Mouse (Mus musculus) cerebellum, postnatal 25 days (tissue): ENCODE data around the gene Sgk1.

Experiments
- DNase-seq, 2 experiments: peaks; one replicate each; pipeline ENCODE4 v3.0.0; 2021; ENCODE audit warnings: mixed read lengths in 2 of 2

The Sgk1 gene

DNA sequence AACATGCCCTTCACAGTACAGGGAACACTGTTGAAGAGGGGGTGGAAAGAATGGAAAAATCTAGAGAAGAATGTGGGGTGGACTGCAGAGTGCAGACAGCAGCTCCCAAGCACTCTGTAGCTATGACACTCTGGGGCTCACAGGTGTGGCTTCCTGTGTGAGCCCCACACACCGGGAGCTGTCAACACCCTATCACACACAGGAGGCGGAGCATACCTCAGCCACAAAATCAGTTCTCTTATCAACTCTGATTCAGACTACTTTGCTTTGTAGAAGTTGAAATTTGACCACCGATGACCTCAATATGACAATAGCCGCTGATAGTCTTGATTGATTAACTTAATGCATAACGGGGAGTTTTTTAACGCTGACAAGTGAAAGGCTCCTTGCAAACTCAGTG lies 93.4 kb downstream of the Sgk1 start:
- DNase-seq = no peak

DNA sequence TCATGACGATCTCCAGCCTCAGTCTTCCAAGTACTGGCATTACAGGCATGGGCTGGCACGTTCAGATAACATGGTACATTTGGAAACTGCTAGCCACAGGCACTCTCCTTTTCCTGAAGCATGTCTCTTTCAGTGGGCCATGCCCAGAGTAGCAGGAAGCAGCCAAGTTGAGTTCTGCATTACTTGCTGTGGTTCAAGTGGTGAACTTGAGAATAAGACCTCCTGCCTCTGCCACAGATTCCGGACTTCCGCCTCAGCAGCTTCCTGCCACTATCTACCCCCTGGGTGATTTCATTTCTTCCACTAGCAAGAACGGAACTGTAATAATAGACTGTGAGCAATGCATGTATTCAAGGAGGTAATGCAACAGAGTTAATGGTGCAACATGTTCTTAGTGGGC lies 94.3 kb downstream of the Sgk1 start:
- DNase-seq = no peak

DNA sequence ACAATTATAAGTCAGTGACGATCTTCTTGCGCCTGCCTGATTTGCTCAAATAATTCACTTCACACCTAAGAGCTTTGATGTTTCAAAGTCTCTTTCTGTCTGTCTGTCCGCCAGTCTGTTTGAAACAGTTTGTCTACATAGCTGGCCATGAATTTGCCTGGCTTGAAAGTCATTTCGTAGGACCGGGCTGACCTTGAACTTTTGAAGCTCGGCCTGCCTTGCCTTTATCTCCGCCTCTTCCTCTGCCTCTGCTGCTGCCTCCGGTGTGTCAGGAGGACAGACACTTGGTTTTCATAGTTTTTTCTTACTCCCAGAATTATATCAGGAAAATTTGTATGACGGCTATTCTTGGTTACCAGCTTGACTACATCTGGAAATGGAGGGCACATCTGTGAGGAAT lies 96.4 kb downstream of the Sgk1 start:
- no peak for DNase-seq

DNA sequence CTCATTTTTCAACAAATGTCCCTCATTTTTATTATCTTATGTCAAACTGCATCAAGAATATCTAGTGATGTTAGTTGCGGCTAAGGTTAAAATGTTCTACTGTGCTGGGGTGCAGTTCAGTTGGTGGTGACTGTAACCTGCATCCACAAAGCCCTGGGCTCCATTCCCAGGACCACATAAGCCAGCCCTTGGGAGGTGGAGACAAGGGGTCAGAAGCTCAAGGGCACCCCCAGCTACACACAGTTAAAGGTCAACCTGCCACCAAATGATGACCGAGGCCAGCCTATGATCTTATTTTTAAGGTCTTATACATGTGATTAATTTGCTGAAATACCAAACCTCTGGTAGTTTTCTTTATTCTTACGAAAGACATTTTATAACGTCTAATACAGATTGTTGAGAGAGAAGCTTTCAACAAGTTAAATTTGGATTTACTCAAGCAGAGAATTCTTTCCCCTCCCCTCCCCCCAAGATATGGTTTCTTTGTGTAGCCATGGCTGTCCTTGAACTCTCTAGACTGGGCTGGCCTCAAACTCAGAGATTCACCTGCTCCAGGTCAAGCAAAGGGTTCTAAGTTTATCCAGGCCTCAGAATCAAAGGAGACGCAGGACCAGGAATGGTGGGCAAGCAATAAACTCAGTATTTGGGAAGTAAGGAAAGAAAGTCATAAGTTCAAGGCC lies 97.4 kb downstream of the Sgk1 start:
- no peak for DNase-seq

DNA sequence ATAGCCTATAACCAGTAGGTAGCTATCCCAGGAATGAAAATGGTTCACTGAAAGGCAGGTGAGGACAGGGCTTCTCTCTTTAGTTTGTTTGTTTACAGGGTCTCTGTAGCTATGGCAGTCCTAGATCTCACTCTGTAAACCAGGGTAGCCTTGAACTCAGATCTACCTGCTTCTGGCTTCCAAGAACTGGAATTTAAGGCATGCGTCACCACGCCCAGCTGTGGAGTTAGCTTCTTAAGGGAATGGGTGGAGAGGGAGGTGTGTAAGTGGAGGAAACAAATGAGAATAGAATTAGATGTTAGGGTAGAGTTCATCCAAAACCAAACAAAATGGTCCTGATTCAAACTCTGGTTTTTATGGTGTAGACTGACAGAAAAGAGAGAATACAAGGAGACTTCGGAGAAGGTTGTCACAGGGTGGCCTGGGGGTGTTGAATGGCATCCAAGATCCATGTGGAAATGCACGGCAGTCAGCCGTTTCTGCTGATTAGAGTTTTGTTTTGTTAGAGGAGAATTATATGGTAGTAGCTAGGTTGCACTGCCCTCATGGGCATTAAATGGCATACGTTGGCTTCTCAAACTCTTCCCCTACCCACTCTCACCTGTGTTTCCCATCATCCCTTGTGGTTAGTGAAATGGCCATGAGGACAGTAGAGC lies 98.9 kb downstream of the Sgk1 start:
- peak in 1 of 2 experiments; percentile 51 for DNase-seq

DNA sequence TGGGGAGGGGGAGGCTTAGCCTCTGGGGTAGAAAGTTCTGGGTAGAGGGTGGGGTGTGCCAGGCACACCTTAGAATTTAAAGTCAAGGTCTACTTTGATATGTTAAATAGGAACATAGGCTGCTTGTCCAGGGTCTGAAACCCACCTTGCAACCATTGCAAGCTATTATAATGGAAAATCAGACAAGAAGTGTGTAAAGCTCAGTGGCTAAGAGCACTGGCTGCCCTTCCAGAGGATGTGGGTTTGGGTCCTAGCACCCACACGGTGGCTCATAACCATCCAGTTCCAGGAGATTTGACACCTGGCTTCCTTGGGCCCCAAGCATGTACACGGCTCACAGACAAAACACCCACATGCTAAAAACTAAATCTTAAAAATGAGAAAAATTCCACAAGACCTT lies 100.3 kb downstream of the Sgk1 start:
- no peak for DNase-seq

DNA sequence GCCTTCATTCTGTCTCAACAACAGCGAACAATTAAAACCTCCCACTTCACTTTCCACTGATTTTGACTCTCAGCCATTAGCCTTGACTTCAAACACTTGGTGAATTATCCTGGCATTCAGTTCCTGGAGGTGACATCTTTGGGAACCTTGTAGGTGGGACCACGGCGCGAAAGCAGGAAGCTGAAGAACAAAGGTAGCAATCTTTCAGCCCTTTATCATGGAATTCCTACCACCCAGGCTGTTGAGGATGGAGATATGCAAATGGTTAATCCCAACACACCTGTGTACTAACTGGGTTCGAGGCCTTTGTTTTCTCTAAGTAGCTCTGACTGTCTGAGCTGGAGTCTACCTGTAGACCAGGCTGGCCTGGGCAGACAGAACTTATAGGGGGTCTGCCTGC lies 106.5 kb downstream of the Sgk1 start:
- DNase-seq = no peak

DNA sequence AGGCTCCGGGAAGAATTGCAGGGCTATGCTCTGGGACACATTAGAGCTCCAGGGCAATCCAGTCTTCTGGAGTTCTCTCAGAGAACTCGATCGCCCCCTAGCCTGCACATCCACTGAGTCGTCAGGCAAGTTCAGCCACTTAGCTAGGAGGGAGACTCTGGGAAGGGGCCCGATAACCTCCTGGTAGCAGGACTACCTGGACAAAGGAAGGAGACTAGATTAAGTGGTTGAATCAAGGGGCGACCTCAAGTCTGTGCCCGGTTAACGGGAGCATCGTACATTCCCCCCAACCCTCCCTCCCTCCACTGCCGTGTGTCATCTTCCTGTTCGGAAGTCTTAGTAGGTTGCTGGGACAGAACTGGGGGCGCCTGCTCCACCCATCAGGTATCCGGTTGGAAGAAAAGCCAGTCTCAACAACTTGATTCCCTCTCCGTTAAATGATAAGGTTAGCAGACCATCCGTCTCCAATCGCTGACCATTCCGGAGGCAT lies 109.4 kb downstream of the Sgk1 start:
- peak; percentile 83 to 93 for DNase-seq

DNA sequence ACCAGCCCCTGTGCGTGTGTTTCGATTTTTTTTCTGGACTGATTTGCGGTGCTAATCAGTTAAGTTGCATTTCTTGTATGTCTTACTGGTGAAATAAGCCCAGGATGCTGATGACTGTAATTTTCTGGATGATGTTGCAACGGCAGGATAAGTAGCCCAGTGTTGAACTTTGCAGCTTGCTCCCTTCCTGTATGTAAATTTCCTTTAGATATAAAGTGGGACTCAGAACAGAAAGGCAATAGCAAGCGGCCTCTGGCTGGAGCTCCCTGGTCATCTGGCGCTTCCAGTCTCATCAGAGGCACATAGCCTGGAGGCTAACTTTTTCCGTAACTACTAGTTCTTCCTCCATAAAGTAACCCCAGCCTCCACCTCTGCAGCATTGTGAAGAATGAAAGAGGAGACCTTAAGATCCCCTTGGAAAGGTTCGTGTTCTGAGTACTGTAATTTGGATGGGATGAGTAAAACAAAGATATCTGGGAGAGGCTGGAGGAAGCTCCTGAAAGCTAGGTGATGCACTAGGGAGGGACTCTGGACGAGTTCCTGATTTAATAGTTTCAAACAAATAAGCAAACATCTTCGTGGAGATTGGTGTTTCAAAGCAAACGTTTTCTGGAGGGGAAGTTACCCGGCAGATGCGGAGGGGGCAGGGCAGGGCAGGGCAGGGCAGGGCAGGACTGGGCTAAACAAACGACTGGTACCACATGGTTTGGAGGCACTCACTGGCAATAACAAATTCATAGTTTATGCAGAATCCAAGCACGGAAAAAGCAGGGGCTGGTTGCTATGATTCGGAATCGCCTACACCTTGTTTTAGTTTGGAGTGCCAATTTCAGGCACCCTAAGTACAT lies 110.2 kb downstream of the Sgk1 start:
- DNase-seq = peak in 1 of 2 experiments; percentile 48

DNA sequence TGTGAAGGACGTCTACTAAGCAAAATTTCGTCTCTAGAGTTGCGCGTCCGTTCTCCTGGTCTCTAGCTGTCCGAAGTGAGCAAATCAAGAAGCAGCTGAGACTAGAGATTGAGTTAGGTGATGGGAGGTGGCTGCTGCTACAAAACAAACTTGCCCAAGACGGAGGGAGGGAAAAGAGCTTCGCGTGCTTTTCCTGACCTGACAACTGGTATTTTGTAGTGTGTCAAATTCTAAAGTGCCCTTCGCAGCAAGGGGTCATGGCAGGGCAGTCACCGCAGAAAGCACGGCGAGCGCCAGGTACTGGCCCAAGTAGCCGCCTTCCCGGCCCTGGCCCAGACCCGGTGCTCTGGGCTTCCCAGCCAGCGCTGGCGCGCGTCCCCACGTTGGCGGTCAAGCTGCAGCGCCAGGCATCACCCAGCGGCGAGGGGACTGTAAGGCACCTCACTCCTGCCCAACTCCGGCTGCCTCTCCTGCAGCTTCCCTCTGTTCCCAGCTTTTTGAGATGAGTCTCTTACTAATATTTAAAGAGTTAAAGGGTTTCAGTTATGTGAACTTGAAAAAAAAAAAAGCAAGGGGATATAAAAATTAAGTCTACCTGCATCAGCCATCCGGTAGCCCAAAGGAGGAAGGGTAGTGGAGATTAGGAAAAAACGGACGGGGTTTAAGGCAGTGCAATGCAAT lies 111.0 kb downstream of the Sgk1 start:
- peak; percentile 90 to 94 for DNase-seq

DNA sequence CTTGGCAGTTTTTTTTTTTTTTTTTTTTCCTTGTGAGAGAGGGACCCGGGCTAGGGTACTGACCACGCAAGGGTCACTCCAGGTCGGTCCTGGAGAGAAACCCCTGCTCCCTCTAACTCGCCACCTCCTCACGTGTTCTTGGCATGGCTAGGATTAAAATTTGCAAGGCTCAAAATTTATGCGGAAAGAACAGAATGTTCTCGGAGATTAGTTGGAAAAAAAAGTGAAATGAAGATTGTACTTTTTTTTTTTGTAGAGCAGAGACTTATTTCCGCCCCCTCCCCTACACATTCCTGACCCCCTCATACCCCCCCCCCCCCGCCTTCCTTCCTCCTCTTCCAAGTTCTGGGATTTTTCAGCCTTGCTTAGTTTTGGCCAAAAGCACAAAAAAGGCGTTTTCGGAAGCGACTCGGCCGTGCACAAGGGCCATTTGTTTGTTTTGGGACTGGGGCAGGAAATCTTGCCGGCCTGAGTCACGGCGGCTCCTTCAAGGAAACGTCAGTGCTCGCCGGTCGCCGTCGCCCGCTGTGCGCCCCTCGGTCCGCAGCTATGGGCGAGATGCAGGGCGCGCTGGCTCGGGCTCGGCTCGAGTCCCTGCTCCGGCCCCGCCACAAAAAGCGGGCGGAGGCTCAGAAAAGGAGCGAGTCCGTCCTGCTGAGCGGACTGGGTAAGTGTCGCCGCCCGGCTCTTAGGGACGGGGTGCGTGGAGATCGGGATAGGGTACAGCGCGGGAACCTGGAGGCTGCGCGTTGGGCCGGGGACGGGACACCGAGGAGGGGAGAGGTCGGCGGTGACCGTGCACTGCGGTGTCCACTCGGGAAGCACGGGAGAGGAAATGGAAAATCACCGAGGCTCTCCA lies 111.8 kb downstream of the Sgk1 start:
- peak in 1 of 2 experiments; percentile 81 for DNase-seq

DNA sequence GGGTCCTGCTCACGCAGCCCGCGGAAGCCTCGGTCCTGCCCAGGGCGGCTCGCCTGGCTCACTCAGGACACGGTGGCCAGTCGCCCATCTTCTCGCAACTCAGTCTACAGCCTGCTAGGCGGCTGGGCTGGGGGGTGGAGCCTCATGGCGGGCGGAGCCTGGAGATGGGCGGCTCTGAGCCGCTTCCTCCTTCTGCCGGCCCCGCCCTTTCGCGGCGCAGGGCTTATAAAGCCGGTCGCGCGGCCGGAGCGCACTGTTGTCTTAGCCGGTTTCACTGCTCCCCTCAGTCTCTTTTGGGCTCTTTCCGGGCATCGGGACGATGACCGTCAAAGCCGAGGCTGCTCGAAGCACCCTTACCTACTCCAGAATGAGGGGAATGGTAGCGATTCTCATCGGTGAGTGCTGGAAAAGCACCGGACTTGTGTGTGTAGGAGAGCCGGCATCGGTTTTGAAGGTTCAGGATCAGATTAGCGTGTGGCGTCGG lies 112.5 kb downstream of the Sgk1 start:
- DNase-seq = peak; percentile 98

DNA sequence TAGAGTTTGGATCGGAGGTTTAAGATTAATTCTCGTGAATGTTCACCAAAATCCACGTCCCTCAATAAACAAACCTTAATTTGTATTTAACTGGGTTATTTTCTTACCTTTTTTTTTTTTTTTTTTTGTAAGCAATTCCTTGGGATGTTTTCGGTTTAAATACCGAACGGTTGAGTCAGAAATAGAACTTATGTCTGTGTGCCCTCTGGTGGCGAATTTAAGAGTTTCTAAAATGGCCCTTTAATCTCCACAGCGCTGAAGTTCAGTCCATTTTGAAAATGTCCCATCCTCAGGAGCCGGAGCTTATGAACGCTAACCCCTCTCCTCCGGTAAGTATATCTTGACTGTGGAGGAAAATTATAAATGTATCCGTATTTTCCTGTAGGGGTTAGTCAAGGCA lies 113.2 kb downstream of the Sgk1 start:
- DNase-seq = peak; percentile 52 to 73

DNA sequence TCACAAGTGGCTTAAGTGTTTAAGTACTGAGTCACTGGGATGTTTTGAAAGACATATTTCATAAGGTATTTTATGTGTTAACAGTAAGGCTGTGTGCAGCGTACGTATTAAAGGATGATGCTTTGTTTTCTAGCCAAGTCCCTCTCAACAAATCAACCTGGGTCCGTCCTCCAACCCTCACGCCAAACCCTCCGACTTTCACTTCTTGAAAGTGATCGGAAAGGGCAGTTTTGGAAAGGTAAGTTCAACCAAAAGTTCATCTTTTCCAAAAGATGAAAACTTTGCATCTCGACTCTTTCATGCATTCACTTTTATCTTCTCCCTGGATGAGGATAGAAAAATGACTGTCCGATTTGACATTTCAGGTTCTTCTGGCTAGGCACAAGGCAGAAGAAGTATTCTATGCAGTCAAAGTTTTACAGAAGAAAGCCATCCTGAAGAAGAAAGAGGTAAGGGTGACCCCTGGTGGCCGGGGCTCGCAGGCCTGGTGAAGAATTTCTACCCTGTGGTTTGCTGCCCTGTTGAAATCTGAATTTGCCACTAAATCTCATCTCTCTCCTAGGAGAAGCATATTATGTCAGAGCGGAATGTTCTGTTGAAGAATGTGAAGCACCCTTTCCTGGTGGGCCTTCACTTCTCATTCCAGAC lies 113.8 kb downstream of the Sgk1 start:
- peak; percentile 76 to 88 for DNase-seq

DNA sequence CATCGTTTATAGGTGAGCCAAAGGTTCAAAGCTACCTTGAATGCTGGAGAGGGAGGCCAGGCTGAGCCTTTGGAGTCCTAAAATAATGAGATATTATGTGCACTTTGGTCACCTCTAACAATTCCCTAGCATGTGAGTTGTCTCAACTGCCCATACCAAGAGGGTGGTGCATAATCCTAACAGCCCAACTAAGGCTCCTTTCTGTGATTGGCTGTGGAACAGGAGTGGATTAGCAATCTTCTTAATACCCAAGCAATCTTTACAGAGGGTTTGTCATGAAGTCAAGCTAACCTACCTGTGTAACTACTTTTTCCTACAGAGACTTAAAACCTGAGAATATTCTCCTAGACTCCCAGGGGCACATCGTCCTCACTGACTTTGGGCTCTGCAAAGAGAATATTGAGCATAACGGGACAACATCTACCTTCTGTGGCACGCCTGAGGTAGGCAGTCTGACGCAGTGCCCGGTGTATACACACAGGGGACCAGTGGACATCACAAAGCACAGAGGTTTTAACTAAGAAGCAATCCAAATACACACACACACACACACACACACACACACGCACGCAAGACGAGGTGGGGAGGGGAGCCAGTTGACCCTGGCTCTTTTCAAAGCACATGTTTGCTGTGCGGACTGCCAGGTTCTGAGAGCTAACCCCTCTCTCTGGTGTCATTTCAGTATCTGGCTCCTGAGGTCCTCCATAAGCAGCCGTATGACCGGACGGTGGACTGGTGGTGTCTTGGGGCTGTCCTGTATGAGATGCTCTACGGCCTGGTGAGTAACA lies 114.9 kb downstream of the Sgk1 start:
- no peak for DNase-seq

DNA sequence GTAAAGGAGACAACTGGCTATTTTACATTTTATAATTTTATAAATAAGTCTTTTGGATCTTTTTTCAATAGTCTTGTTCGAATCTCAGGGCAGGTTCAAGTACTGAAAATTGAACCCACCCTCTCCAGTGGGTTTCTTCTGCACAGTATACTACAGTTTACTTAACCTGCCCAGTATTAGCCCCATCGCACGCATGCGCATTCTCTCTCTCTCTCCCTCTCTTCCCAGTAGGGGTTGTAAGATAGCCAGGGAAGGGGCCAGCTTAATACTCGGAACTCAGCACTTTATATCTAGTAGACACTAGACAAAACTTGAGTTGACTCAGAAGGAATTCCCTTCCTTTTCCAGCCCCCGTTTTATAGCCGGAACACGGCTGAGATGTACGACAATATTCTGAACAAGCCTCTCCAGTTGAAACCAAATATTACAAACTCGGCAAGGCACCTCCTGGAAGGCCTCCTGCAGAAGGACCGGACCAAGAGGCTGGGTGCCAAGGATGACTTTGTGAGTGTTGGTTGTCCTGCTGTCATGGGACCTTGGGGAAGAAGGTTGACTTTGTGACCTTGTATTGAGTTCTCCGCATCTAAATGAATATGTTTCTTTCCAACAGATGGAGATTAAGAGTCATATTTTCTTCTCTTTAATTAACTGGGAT lies 115.7 kb downstream of the Sgk1 start:
- DNase-seq = peak in 1 of 2 experiments; percentile 31

DNA sequence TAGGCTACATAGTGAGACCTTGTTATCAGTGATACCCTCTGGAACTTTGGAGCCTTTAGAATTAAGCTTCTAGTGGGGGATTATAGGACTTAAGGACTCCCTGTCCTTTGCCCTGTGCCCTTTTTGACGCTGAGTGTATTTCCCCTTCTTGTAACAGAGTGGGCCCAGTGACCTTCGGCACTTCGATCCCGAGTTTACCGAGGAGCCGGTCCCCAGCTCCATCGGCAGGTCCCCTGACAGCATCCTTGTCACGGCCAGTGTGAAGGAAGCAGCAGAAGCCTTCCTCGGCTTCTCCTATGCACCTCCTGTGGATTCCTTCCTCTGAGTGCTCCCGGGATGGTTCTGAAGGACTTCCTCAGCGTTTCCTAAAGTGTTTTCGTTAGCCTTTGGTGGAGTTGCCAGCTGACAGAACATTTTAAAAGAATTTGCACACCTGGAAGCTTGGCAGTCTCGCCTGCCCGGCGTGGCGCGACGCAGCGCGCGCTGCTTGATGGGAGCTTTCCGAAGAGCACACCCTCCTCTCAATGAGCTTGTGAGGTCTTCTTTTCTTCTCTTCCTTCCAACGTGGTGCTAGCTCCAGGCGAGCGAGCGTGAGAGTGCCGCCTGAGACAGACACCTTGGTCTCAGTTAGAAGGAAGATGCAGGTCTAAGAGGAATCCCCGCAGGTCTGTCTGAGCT lies 116.7 kb downstream of the Sgk1 start:
- DNase-seq = peak in 1 of 2 experiments; percentile 28

DNA sequence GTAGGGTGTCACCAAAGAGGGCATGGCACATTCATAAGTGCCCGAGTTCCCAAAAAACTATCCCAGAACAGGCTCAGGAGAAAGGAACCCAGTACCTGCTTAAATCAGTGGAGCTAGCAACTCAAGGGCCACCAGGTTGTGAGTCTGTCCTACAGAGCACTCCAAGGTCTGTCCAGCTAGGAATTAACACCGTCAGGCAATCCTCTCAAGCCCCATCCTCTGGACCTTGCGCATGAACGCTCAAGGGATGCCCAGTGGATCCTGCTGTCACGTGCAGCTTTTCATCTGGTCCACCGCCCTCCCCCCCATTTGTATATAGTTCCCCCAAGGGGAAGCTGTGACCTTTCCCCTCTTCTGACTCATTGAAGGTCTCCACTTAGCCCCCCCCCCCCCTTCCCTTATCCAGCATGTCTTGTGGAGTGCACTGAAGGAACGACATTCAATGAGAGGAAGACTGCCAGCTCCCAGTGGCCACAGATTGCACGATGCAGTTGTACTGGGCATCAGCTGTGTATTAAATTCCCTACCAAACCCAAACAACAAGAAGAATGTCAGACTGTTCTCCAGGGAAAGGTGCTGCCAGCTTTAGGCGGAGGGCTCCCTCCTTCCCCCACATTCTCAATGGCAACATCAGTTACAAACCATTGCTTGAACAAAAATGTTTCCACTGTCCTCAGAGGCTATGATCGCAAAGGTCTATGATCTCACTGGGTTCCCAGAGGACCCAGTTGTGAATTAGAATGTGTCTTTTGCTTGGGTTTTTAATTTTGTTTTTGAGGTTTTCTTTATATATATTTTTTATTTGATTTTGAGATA lies 118.7 kb downstream of the Sgk1 start:
- DNase-seq = peak in 1 of 2 experiments; percentile 12
